Mouse (Mus musculus) bone marrow, adult 2 months (tissue): ENCODE measurements at regions not wholly inside any gene's neighbourhood (a gene's known extent, or its start where the extent isn't known, plus 50 kb on each side); places are given as distances from the start of the nearest gene placed in this dataset.

Experiments used
- CTCF ChIP-seq: fragments of 200-500 bp; IDR thresholded peaks from 2 replicates; pipeline ENCODE4 v1.5.1; 2011; ENCODE audit warnings: low read length, control low read depth; ENCODE audit not compliant: control insufficient read depth, insufficient read depth
- POLR2A ChIP-seq: fragments of 200-500 bp; IDR thresholded peaks from 2 replicates; pipeline ENCODE4 v1.6.1; 2011; ENCODE audit warnings: low read depth, mild to moderate bottlenecking, control low read depth, low read length, borderline replicate concordance; ENCODE audit not compliant: control insufficient read depth

DNA sequence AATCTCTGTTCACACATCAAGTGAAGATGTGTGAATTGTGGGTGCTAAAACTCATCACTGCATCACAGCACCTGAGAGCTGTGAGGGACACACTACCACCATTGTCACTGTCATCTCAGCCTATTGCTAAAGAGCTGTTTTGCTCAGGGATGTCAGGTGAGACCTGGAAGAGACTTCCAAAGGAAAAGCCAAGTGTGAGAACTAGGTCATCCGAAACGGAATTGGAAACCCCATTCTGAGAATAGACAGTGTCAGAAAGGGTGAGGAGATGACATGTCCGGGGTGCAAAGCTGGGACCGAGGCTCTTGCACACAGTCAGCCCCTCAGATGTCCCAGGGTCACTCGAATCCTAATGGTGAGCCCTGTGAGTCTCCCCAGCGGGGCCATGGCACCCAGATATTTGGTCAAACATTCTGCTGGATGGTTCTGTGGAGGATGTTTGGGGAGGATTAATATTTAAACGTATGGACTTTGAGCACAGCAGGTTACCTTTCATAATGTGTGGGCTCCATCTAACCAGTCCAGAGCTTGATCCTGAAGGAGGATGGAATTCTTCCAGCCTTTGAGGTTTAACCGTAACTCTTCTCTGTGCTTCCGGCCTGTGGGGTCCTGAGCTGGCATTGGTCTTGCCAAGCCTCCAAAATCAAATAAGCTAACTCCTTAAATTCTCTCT lies 150.3 kb downstream of the Rpl14 start:
- TF ChIP-seq CTCF (no peak), POLR2A (no peak)
